Mouse (Mus musculus): Measurements from ENCODE around the gene Cyth4. TPM values are rescaled to one million over a fixed set of nuclear protein-coding genes. Genes with fewer than 3 reads are reported as not detected.

The Cyth4 gene
- polyA plus RNA-seq, 1 experiment from 2014 or later, result 6.6 TPM

Other genes starting within 250 kb of the Cyth4 start
- not detected in 2 replicates for gene Tex33, start 201.1 kb upstream of the Cyth4 start, polyA plus RNA-seq (2016; fragmentation: Nextera tagmentation; extraction: Ambion mirVana)
- gene Tst, start 191.1 kb upstream of the Cyth4 start, polyA plus RNA-seq (2016; fragmentation: Nextera tagmentation; extraction: Ambion mirVana), result 7.6 and 9.2 TPM in 2 replicates
- 2.1 and 2.8 TPM in 2 replicates for gene Mpst, start 190.6 kb upstream of the Cyth4 start, polyA plus RNA-seq (2016; fragmentation: Nextera tagmentation; extraction: Ambion mirVana)
- 88.1 and 91.9 TPM in 2 replicates for gene Kctd17, start 168.5 kb upstream of the Cyth4 start, polyA plus RNA-seq (2016; fragmentation: Nextera tagmentation; extraction: Ambion mirVana)
- gene Tmprss6, start 128.4 kb upstream of the Cyth4 start, polyA plus RNA-seq (2016; fragmentation: Nextera tagmentation; extraction: Ambion mirVana), result 0.71 TPM in 1 of 2 replicates, not detected in the other
- not detected in 2 replicates for gene Il2rb, start 101.8 kb upstream of the Cyth4 start, polyA plus RNA-seq (2016; fragmentation: Nextera tagmentation; extraction: Ambion mirVana)
- gene C1qtnf6, start 65.6 kb upstream of the Cyth4 start, polyA plus RNA-seq (2016; fragmentation: Nextera tagmentation; extraction: Ambion mirVana), result 7.1 and 8.7 TPM in 2 replicates
- 0.18 and 0.24 TPM in 2 replicates for gene Sstr3, start 52.4 kb upstream of the Cyth4 start, polyA plus RNA-seq (2016; fragmentation: Nextera tagmentation; extraction: Ambion mirVana)
- gene Rac2, start 24.3 kb upstream of the Cyth4 start, polyA plus RNA-seq (2016; fragmentation: Nextera tagmentation; extraction: Ambion mirVana), result 7.7 and 9.0 TPM in 2 replicates
- 1.9 and 2.0 TPM in 2 replicates for gene Elfn2, start 121.7 kb downstream of the Cyth4 start, polyA plus RNA-seq (2016; fragmentation: Nextera tagmentation; extraction: Ambion mirVana)
- gene Mfng, start 176.4 kb downstream of the Cyth4 start, polyA plus RNA-seq (2016; fragmentation: Nextera tagmentation; extraction: Ambion mirVana), result 65.3 and 72.9 TPM in 2 replicates
- 2.8 and 3.4 TPM in 2 replicates for gene Card10, start 206.0 kb downstream of the Cyth4 start, polyA plus RNA-seq (2016; fragmentation: Nextera tagmentation; extraction: Ambion mirVana)
- 14.9 and 17.6 TPM in 2 replicates for gene Cdc42ep1, start 245.6 kb downstream of the Cyth4 start, polyA plus RNA-seq (2016; fragmentation: Nextera tagmentation; extraction: Ambion mirVana)